In the genomic region with DNA sequence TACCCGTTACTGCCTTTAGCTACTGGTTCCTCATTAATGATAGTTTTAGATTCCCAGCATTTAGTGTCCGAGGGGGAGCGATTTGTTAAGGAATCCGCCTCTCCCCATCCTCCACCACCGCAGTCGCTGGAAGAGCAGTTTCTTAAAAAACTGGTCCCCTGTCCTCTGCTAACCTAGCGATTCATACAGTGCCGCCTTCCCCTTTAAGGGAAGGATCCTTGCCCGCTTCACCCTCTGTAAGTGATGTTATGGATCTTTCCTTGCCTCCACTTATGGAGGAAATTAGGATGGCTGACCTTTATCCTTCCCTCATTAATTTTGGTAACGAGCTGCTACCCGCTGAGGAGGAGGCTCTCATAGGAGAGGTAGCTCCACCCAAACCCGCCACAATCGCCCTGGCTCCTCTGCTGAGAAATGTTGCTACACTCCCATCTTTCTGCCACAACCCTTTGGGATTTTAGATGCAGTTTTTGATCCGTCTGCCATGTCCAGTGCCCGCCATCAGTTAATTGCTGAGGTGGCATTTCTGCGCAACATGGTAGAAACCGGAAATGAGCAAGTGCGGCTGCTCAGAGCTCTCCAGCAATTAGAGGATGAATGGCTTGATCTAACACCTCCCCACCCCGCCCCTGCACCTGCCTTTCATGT, we compare ENCODE assay signal across 8 mouse cellular contexts. TPM values are rescaled to one million over a fixed set of nuclear protein-coding genes. Genes with fewer than 3 reads are reported as not detected.
DNase-seq lines count a peak whose midpoint lies in the region; ATAC-seq and TF ChIP-seq lines count a peak whose summit lies in the region.

No protein-coding gene starts in this region.

- H3K4me1 ChIP-seq in E14TG2a.4 (replicated peaks; ENCODE audit: low read depth, low read length), result peaks cover 13% of the 10 kb centered on the region
- peaks cover 5% of the 10 kb centered on the region; the same call in 1 of the 2 replicates for H3K4me1 ChIP-seq in forebrain, embryonic 13.5 days
- no peaks in the 10 kb centered on the region for H3K4me1 ChIP-seq in hindbrain, embryonic 11.5 days (replicated peaks; ENCODE audit: control insufficient read depth, insufficient read depth, low read length)
- peaks cover 8% of the 10 kb centered on the region for H3K4me1 ChIP-seq in neural tube, embryonic 13.5 days (replicated peaks)

- H3K4me3 ChIP-seq in E14TG2a.4 (replicated peaks; ENCODE audit: low read length), result peak overlapping the region; percentile 69
- peak overlapping the region; percentile 50 for H3K4me3 ChIP-seq in forebrain, embryonic 13.5 days
- peak overlapping the region; percentile 50 for H3K4me3 ChIP-seq in hindbrain, embryonic 11.5 days (ENCODE audit: low read depth, low read length)
- H3K4me3 ChIP-seq in neural tube, embryonic 13.5 days, result peak overlapping the region; percentile 53

- DNase-seq in c-Kit-positive CD71-positive TER-119-negative erythroid progenitor cells, embryonic 14.5 days (ENCODE audit: low read depth), result peak; percentile 17
- DNase-seq in hindbrain, embryonic 11.5 days (ENCODE audit: low spot score), result peak; percentile 66
- DNase-seq in layer of hippocampus, adult 8-10 months (ENCODE audit: low spot score in 2 of 2), result peak; percentile 76
- DNase-seq in lung, adult 18-20 months, result peak; percentile 66 to 67
- DNase-seq in testis, postnatal 14 days (ENCODE audit: low spot score), result peak; percentile 30

- peak overlapping the region; percentile 85 for H3K27ac ChIP-seq in forebrain, embryonic 13.5 days
- peak overlapping the region; percentile 42 for H3K27ac ChIP-seq in hindbrain, embryonic 11.5 days (ENCODE audit: low read depth, low read length)
- H3K27ac ChIP-seq in neural tube, embryonic 13.5 days (replicated peaks), result peak overlapping the region; percentile 96

- H3K9ac ChIP-seq in forebrain, embryonic 13.5 days, result peak overlapping the region; percentile 68
- peak overlapping the region; percentile 57 for H3K9ac ChIP-seq in hindbrain, embryonic 11.5 days (ENCODE audit: low read depth, low read length)
- H3K9ac ChIP-seq in neural tube, embryonic 13.5 days, result peak overlapping the region; percentile 79

- no peak for TF ChIP-seq CTCF in E14TG2a.4 (conservative IDR thresholded peaks at IDR 0.05; ENCODE audit: low read length)

- H3K36me3 ChIP-seq in E14TG2a.4 (ENCODE audit: insufficient read depth, low read length), result no peaks in the 10 kb centered on the region
- no peaks in the 10 kb centered on the region for H3K36me3 ChIP-seq in forebrain, embryonic 13.5 days (ENCODE audit: poor library complexity, severe bottlenecking)
- no peaks in the 10 kb centered on the region for H3K36me3 ChIP-seq in hindbrain, embryonic 11.5 days (ENCODE audit: control insufficient read depth, insufficient read depth, low read length)
- no peaks in the 10 kb centered on the region for H3K36me3 ChIP-seq in neural tube, embryonic 13.5 days

- WGBS in forebrain, embryonic 13.5 days, result under 1% methylated on average over 19 of the region's 19 CpGs
- under 1% methylated on average over 19 of the region's 19 CpGs for WGBS in hindbrain, embryonic 11.5 days
- under 1% methylated on average over 19 of the region's 19 CpGs for WGBS in neural tube, embryonic 13.5 days

- peak; percentile 90 for ATAC-seq in forebrain, embryonic 13.5 days
- ATAC-seq in hindbrain, embryonic 11.5 days (ENCODE audit: low FRiP score), result peak; percentile 87
- peak; percentile 91 for ATAC-seq in neural tube, embryonic 13.5 days (ENCODE audit: low read depth)

- peaks cover 25% of the 10 kb centered on the region for H3K27me3 ChIP-seq in E14TG2a.4 (ENCODE audit: insufficient read depth, low read length)
- H3K27me3 ChIP-seq in forebrain, embryonic 13.5 days, result no peaks in the 10 kb centered on the region
- H3K27me3 ChIP-seq in hindbrain, embryonic 11.5 days (ENCODE audit: control insufficient read depth, insufficient read depth, low read length), result no peaks in the 10 kb centered on the region
- no peaks in the 10 kb centered on the region for H3K27me3 ChIP-seq in neural tube, embryonic 13.5 days

- H3K9me3 ChIP-seq in E14TG2a.4 (ENCODE audit: low read length), result no peaks in the 10 kb centered on the region
- no peaks in the 10 kb centered on the region for H3K9me3 ChIP-seq in forebrain, embryonic 13.5 days (replicated peaks)
- H3K9me3 ChIP-seq in hindbrain, embryonic 11.5 days (ENCODE audit: control insufficient read depth, low read length), result no peaks in the 10 kb centered on the region
- H3K9me3 ChIP-seq in neural tube, embryonic 13.5 days, result no peaks in the 10 kb centered on the region

- peak overlapping the region; percentile 65 for H3K4me2 ChIP-seq in forebrain, embryonic 13.5 days
- H3K4me2 ChIP-seq in hindbrain, embryonic 11.5 days (replicated peaks; ENCODE audit: low read depth, low read length), result peak overlapping the region; percentile 55
- peak overlapping the region; percentile 67 for H3K4me2 ChIP-seq in neural tube, embryonic 13.5 days

RNA-seq across cellular contexts. Expression of gene H2-M10.1, which starts 10.8 kb away (rescaled TPM):
- not detected in 2 replicates for polyA plus RNA-seq in forebrain, embryonic 13.5 days (2015; fragmentation: Nextera tagmentation; extraction: Ambion mirVana)
- polyA plus RNA-seq in hindbrain, embryonic 11.5 days (2014; fragmentation: Nextera tagmentation; extraction: Ambion mirVana), result not detected in 2 replicates
- not detected for total RNA-seq in layer of hippocampus, adult 8-10 months (2022)
- polyA plus RNA-seq in neural tube, embryonic 13.5 days (2015; fragmentation: Nextera tagmentation; extraction: Ambion mirVana), result not detected in 2 replicates

RNA-seq across cellular contexts. Expression of gene H2-M10.2, which starts 28.9 kb away (rescaled TPM):
- not detected in 2 replicates for polyA plus RNA-seq in forebrain, embryonic 13.5 days (2015; fragmentation: Nextera tagmentation; extraction: Ambion mirVana)
- not detected in 2 replicates for polyA plus RNA-seq in hindbrain, embryonic 11.5 days (2014; fragmentation: Nextera tagmentation; extraction: Ambion mirVana)
- total RNA-seq in layer of hippocampus, adult 8-10 months (2022), result not detected
- polyA plus RNA-seq in neural tube, embryonic 13.5 days (2015; fragmentation: Nextera tagmentation; extraction: Ambion mirVana), result not detected in 2 replicates

RNA-seq across cellular contexts. Expression of gene Trim39, which starts 43.1 kb away (rescaled TPM):
- polyA plus RNA-seq in forebrain, embryonic 13.5 days (2015; fragmentation: Nextera tagmentation; extraction: Ambion mirVana), result 24.5 and 25.8 TPM in 2 replicates
- 19.5 and 22.3 TPM in 2 replicates for polyA plus RNA-seq in hindbrain, embryonic 11.5 days (2014; fragmentation: Nextera tagmentation; extraction: Ambion mirVana)
- total RNA-seq in layer of hippocampus, adult 8-10 months (2022), result 10 to 100 TPM; 23.2 to 27.7 (median 25.4) TPM
- polyA plus RNA-seq in neural tube, embryonic 13.5 days (2015; fragmentation: Nextera tagmentation; extraction: Ambion mirVana), result 26.4 and 27.2 TPM in 2 replicates

RNA-seq across cellular contexts. Expression of gene H2-M10.3, which starts 53.1 kb away (rescaled TPM):
- polyA plus RNA-seq in forebrain, embryonic 13.5 days (2015; fragmentation: Nextera tagmentation; extraction: Ambion mirVana), result not detected in 2 replicates
- polyA plus RNA-seq in hindbrain, embryonic 11.5 days (2014; fragmentation: Nextera tagmentation; extraction: Ambion mirVana), result not detected in 2 replicates
- not detected for total RNA-seq in layer of hippocampus, adult 8-10 months (2022)
- not detected in 2 replicates for polyA plus RNA-seq in neural tube, embryonic 13.5 days (2015; fragmentation: Nextera tagmentation; extraction: Ambion mirVana)

RNA-seq across cellular contexts. Expression of gene Rpp21, which starts 57.3 kb away (rescaled TPM):
- 92.5 and 97.4 TPM in 2 replicates for polyA plus RNA-seq in forebrain, embryonic 13.5 days (2015; fragmentation: Nextera tagmentation; extraction: Ambion mirVana)
- 86.4 and 91.0 TPM in 2 replicates for polyA plus RNA-seq in hindbrain, embryonic 11.5 days (2014; fragmentation: Nextera tagmentation; extraction: Ambion mirVana)
- total RNA-seq in layer of hippocampus, adult 8-10 months (2022), result 10 to 100 TPM; 39.1 to 50.1 (median 45.3) TPM
- 93.9 and 122 TPM in 2 replicates for polyA plus RNA-seq in neural tube, embryonic 13.5 days (2015; fragmentation: Nextera tagmentation; extraction: Ambion mirVana)

Comparison
In these comparisons a context has a peak if more than half of its experiments do, and no peak if none do; other contexts are left out.
1. Peak in every context shown above with its lines: DNase-seq, ATAC-seq, H3K4me3 ChIP-seq and H3K27ac ChIP-seq.
2. DNase-seq: peak in every context shown above with its lines; median percentile 76 in layer of hippocampus, adult 8-10 months; 66 in lung, adult 18-20 months; 66 in hindbrain, embryonic 11.5 days; 30 in testis, postnatal 14 days; 17 in c-Kit-positive CD71-positive TER-119-negative erythroid progenitor cells, embryonic 14.5 days.
3. H3K27ac ChIP-seq: peak in every context shown above with its lines; median percentile 96 in neural tube, embryonic 13.5 days; 85 in forebrain, embryonic 13.5 days; 42 in hindbrain, embryonic 11.5 days.